Mouse (Mus musculus) limb, embryonic 11.5 days (tissue): ENCODE results near the gene Traf3ip2. TPM values are rescaled to one million over a fixed set of nuclear protein-coding genes. Genes with fewer than 3 reads are reported as not detected.

Source experiments
- ATAC-seq: fragments of 200-750 bp; cut with Nextera tagmentation; 2 replicates; pipeline ENCODE4 v1.8.0; 2017; ENCODE audit warnings: low read depth; ENCODE audit not compliant: insufficient number of reproducible peaks, low FRiP score, low TSS enrichment
- DNase-seq: peaks from one replicate; pipeline ENCODE4 v3.0.0-alpha.2; 2015; ENCODE audit warnings: low spot score
- H3K27ac ChIP-seq: fragments of 300-500 bp; sonication (generic); replicated peaks from 2 replicates; pipeline ENCODE4 v1.5.1; 2014; ENCODE audit warnings: low read depth, mild to moderate bottlenecking, low read length
- H3K27me3 ChIP-seq: fragments of 300-500 bp; sonication (generic); 2 replicates; pipeline ENCODE4 v1.6.1; 2014; ENCODE audit warnings: mild to moderate bottlenecking, low read length, mixed read lengths; ENCODE audit not compliant: control insufficient read depth, insufficient read depth
- H3K36me3 ChIP-seq: fragments of 300-500 bp; sonication (generic); 2 replicates; pipeline ENCODE4 v1.6.1; 2014; ENCODE audit warnings: mild to moderate bottlenecking, low read length, moderate library complexity, mixed read lengths; ENCODE audit not compliant: control insufficient read depth, insufficient read depth
- H3K4me1 ChIP-seq: fragments of 300-500 bp; sonication (generic); 2 replicates; pipeline ENCODE4 v1.6.1; 2014; ENCODE audit warnings: low read length, mixed read lengths; ENCODE audit not compliant: control insufficient read depth, insufficient read depth
- H3K4me2 ChIP-seq: fragments of 300-500 bp; sonication (generic); 2 replicates; pipeline ENCODE4 v1.6.1; 2014; ENCODE audit warnings: low read depth, mild to moderate bottlenecking, moderate library complexity; ENCODE audit not compliant: severe bottlenecking
- H3K4me3 ChIP-seq: fragments of 300-500 bp; sonication (generic); 2 replicates; pipeline ENCODE4 v1.5.1; 2014; ENCODE audit warnings: low read depth, low read length
- H3K9ac ChIP-seq: fragments of 300-500 bp; sonication (generic); 2 replicates; pipeline ENCODE4 v1.6.1; 2014; ENCODE audit warnings: mild to moderate bottlenecking, low read length
- H3K9me3 ChIP-seq: fragments of 300-500 bp; sonication (generic); 2 replicates; pipeline ENCODE4 v1.6.1; 2016; ENCODE audit warnings: low read length; ENCODE audit not compliant: control insufficient read depth
- WGBS: fragments of 180-500 bp; shearing (Covaris S2); extraction: QIAGEN DNeasy Blood & Tissue Kit; methylation state at CpG from one replicate; pipeline ENCODE4 v1.1.7; 2014; 5-methylcytosine and 5-hydroxymethylcytosine counted together
- polyA plus RNA-seq: library from polyadenylated mRNA; unstranded; fragments of >200 nt; fragmentation: Nextera tagmentation; extraction: Ambion mirVana; gene quantifications from 2 replicates; pipeline ENCODE4 v1.2.1, GENCODE M21; 2014

Gene Traf3ip2
- polyA plus RNA-seq, 1 experiment from 2014 or later, result 5.9 TPM

DNA sequence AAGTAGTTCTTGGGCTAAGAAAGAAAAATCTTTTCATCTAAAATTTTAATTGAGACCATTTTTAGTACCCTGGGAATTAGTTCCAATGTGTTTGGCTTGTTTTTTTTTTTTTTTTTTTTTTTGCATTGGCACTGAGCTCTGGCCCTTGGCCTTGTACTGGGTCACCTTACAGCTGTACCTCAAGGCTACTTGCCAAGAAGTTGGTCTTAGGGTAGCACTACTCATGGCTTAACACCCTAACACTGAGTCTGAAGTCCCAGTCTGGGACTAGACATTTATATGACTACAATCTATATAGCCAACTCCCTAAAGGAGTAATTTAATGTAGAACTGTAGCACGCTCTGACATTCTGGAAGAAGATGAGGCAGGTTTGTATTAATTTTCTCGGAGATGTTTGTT, 69.8 kb downstream of the Traf3ip2 start:
- H3K27me3 ChIP-seq, result no peaks in the 10 kb centered on the region
- ATAC-seq (no peak), DNase-seq (no peak)
- H3K27ac ChIP-seq, result no peak overlapping the region
- no peaks in the 10 kb centered on the region for H3K36me3 ChIP-seq
- H3K4me1 ChIP-seq, result no peaks in the 10 kb centered on the region
- H3K9ac ChIP-seq, result no peak overlapping the region
- H3K9me3 ChIP-seq, result no peaks in the 10 kb centered on the region
- WGBS, result 77% methylated on average over 2 of the region's 2 CpGs
- H3K4me2 ChIP-seq, result no peak overlapping the region
- H3K4me3 ChIP-seq, result no peak overlapping the region

DNA sequence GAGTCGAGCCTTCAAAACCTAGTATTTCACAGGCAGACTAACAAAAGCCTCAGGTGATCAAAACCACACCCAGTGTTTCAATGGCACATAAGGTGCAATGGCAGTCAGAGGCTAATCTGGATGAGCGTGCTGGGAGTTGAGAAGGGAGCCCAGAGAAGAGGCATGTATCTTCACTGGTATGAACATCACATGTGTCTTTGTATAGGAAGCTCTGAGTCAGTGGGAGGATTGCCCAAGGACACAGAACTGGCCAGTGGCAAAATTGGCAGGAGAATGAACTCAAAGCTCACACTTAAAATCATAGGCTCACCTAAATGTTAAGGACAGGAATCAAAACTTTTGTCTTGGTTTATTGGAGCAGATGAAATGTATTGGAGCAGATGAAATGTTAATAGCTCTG, 70.7 kb downstream of the Traf3ip2 start:
- Histone ChIP-seq H3K27ac (no peak overlapping the region), H3K4me2 (no peak overlapping the region), H3K36me3 (no peaks in the 10 kb centered on the region), H3K9me3 (no peaks in the 10 kb centered on the region), H3K9ac (no peak overlapping the region), H3K4me3 (no peak overlapping the region), H3K27me3 (no peaks in the 10 kb centered on the region), H3K4me1 (no peaks in the 10 kb centered on the region)
- 85% methylated on average over 2 of the region's 2 CpGs for WGBS
- ATAC-seq, result no peak
- DNase-seq, result no peak

DNA sequence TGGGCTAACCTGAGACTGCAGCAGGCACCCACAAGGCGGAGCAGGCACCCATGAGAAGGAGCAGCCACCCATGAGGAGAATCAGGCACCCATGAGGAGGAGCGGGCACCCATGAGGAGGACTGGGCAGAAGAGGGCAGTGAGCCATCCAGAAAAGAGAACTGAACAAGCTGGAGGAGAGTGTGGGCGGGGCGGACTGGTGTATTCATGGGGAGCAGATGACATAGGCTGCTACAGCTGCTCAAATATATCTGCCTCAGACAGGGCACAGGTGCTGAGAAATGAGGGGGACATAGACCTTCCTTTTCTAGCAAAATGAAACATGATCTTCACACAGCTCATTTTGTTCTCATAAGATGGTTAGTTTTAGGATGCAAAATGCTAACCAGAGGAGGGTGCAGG, 74.1 kb downstream of the Traf3ip2 start:
- ATAC-seq, result no peak
- Histone ChIP-seq H3K9me3 (no peaks in the 10 kb centered on the region), H3K9ac (no peak overlapping the region), H3K27ac (no peak overlapping the region), H3K4me1 (no peaks in the 10 kb centered on the region), H3K4me3 (no peak overlapping the region), H3K27me3 (no peaks in the 10 kb centered on the region), H3K36me3 (no peaks in the 10 kb centered on the region), H3K4me2 (no peak overlapping the region)
- WGBS, result 92% methylated on average over 4 of the region's 4 CpGs
- no peak for DNase-seq

DNA sequence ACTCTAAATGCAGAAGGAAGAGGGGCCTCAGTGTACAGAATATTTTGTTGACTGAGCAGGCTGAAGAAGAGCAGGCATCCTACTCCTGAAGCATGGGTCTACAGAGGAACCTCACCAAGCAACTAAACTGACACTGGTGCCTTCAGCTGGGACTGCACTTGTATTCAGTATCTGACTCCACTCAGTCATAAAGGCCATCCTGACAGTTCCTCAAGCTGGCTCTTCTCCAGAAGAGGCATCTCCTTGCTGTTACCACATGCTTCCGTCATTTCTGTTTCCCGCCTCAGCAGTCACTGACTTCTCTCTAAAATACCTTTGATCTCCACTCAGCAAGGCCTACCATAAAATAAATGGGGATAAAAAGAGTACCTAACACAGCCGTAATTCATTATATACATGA, 75.1 kb downstream of the Traf3ip2 start:
- H3K4me2 ChIP-seq, result no peak overlapping the region
- H3K36me3 ChIP-seq, result no peaks in the 10 kb centered on the region
- H3K4me3 ChIP-seq, result no peak overlapping the region
- 56% methylated on average over 3 of the region's 3 CpGs for WGBS
- DNase-seq (no peak), ATAC-seq (no peak)
- H3K27ac ChIP-seq, result no peak overlapping the region
- no peaks in the 10 kb centered on the region for H3K4me1 ChIP-seq
- H3K27me3 ChIP-seq, result no peaks in the 10 kb centered on the region
- H3K9ac ChIP-seq, result no peak overlapping the region
- no peaks in the 10 kb centered on the region for H3K9me3 ChIP-seq

DNA sequence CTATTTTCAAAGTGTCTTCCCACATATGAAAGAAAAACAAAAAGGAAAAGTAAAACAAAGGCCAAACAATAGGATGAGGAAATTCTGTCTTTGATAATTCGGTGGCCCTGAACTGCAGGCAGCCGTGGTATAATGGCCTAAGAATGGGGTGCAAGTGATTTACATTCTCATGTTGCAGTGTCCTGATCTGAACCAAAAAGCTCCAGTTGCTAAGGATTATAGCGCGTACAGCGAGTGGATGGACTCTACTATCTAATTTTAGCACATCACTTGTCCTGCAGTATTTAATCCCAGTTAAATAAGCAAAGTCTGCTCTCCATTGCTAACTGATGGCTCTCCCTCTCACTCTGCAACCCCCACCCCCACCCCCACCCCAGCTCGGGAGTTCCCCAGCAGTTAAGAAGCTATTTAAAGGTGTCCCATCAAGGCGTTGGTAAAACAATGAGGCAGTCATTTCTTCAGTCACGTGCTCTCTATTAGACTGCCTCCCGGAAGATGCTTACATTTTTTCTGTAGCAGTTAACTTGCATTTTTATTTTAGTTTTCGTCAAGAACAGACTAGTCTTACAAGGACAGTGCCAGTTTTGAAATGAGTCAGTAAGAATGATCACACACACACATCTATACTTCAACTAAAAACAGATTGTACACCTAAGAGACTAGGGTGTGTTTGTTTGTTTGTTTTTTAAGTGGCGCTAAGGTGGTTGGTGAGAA, 78.8 kb downstream of the Traf3ip2 start:
- DNase-seq, result no peak
- H3K4me3 ChIP-seq, result no peak overlapping the region
- H3K27me3 ChIP-seq, result no peaks in the 10 kb centered on the region
- H3K4me1 ChIP-seq, result no peaks in the 10 kb centered on the region
- no peaks in the 10 kb centered on the region for H3K36me3 ChIP-seq
- 64% methylated on average over 11 of the region's 11 CpGs for WGBS
- no peak overlapping the region for H3K27ac ChIP-seq
- no peak overlapping the region for H3K4me2 ChIP-seq
- H3K9ac ChIP-seq, result no peak overlapping the region
- ATAC-seq, result no peak
- H3K9me3 ChIP-seq, result no peaks in the 10 kb centered on the region

DNA sequence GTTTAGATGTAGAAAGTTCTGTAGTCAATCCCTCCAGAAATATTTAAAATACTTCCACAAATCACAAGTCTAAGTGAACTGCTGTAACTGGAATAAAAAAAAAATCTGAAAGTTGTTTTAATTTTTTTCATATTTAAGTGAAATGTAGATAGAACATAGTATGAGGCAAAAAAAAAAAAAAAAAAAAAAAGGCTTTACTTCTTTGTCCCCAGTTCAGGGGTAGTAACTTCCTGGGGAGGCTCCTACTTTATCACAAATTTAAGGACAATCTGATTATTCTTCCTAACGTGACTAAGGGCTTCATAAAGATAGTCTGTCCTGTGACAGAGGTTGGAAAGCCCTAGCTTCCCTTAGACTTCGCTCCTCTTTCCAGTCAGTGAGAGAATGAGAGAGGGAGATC, 79.4 kb downstream of the Traf3ip2 start:
- H3K27me3 ChIP-seq, result no peaks in the 10 kb centered on the region
- no peak overlapping the region for H3K4me2 ChIP-seq
- ATAC-seq (no peak), DNase-seq (no peak)
- no peaks in the 10 kb centered on the region for H3K9me3 ChIP-seq
- no peak overlapping the region for H3K27ac ChIP-seq
- 85% methylated on average over 2 of the region's 2 CpGs for WGBS
- H3K4me3 ChIP-seq, result no peak overlapping the region
- no peak overlapping the region for H3K9ac ChIP-seq
- no peaks in the 10 kb centered on the region for H3K36me3 ChIP-seq
- H3K4me1 ChIP-seq, result no peaks in the 10 kb centered on the region

Other genes starting within 250 kb of the Traf3ip2 start
- gene Fyn, start 244.1 kb upstream of the Traf3ip2 start, polyA plus RNA-seq, result 20.6 and 20.8 TPM in 2 replicates
- gene Rev3l, start 119.2 kb downstream of the Traf3ip2 start, polyA plus RNA-seq, result 17.0 and 17.4 TPM in 2 replicates